Mouse (Mus musculus): ENCODE measurements around the gene Flt1.

- TF ChIP-seq CTCF (IDR thresholded peaks at IDR 0.05; ENCODE audit: borderline replicate concordance, control insufficient read depth, extremely low read depth, insufficient read depth, low read length, poor library complexity) (no peak), POLR2A (IDR thresholded peaks at IDR 0.05; ENCODE audit: control insufficient read depth, extremely low read depth, insufficient read depth, low read length, poor library complexity) (no peak)
Observed at GRCm38 (mm10) chr5:147726701-147727393, 1.0 kb upstream of the Flt1 start.
